Mouse (Mus musculus): ENCODE results near the gene Tab1. TPM values are rescaled to one million over a fixed set of nuclear protein-coding genes. Genes with fewer than 3 reads are reported as not detected.

Tab1 gene
- total and polyA plus RNA-seq, 3 experiments = 11.6 to 17.7 (median 12.0) TPM

DNA sequence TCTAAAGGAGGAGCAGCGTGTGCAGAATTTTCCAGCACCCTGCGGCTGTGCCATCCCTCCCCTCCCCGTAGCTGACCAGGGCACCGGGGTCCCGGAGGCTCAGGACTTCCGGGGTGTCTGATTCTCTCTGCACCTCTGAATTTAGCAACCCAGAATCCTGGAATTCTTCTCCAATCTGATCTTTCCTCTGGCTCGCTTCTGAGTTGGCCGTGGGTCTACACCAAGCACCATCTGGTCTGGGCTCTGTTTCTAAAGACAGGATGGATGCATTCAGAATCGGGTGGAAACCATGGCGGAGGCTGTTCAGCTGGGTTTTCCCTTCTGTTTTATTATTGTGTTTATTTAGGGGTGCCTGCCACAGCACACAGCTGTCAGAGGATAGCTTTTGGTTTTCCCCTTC lies 32.1 kb upstream of the Tab1 start:
- H3K9ac ChIP-seq (ENCODE audit: insufficient read depth, low read depth) = no peak overlapping the region
- no peaks in the 10 kb centered on the region for H3K79me2 ChIP-seq (replicated peaks; ENCODE audit: control insufficient read depth, extremely low read depth, insufficient read depth, poor library complexity, severe bottlenecking)
- no peak overlapping the region for H3K4me3 ChIP-seq (replicated peaks in 1 of 3; ENCODE audit: low read depth in 2 of 3, low read length in 2 of 3, poor library complexity in 1 of 3)
- no peak for DNase-seq (ENCODE audit: extremely low read depth)
- H3K4me2 ChIP-seq (ENCODE audit: insufficient read depth, low read depth, poor library complexity, severe bottlenecking) = no peak overlapping the region
- H3K9me3 ChIP-seq (replicated peaks; ENCODE audit: low read length) = no peaks in the 10 kb centered on the region
- no peak overlapping the region for H3K27ac ChIP-seq (ENCODE audit: insufficient read depth, low read depth)
- TF ChIP-seq POLR2A (IDR thresholded peaks at IDR 0.05; ENCODE audit: low read depth, low read length) = no peak
- no peak for TF ChIP-seq ETS1 (conservative IDR thresholded peaks at IDR 0.05; ENCODE audit: low read depth, low read length)
- TF ChIP-seq CTCF (conservative IDR thresholded peaks at IDR 0.05 in 1 of 2, IDR thresholded peaks at IDR 0.05 in 1 of 2; ENCODE audit: low read depth in 2 of 2, low read length in 2 of 2) = no peak
- TF ChIP-seq IRF4 (IDR thresholded peaks at IDR 0.05; ENCODE audit: low read depth, low read length) = no peak
- TF ChIP-seq NELFE (IDR thresholded peaks at IDR 0.05; ENCODE audit: low read depth, low read length) = no peak
- no peaks in the 10 kb centered on the region for H3K27me3 ChIP-seq (replicated peaks)
- peaks cover 8 to 40% of the 10 kb centered on the region in 2 experiments; a peak in 2 of 4 replicates for H3K4me1 ChIP-seq (ENCODE audit: control insufficient read depth in 1 of 2, insufficient read depth in 2 of 2)
- no peaks in the 10 kb centered on the region for H3K36me3 ChIP-seq (replicated peaks in 1 of 2; ENCODE audit: control insufficient read depth in 1 of 2, insufficient read depth in 1 of 2, low read length in 1 of 2)
- dilution Hi-C loops (cut with MboI; ENCODE audit: extremely low pct_ligation_motif_present, extremely low pct_unique_long_range_greater_than_20kb, low sequenced_read_pairs) = no loop called here
- in situ Hi-C loops (cut with MboI; ENCODE audit: low pct_ligation_motif_present, low pct_unique_long_range_greater_than_20kb, low sequenced_read_pairs) = no loop called here

DNA sequence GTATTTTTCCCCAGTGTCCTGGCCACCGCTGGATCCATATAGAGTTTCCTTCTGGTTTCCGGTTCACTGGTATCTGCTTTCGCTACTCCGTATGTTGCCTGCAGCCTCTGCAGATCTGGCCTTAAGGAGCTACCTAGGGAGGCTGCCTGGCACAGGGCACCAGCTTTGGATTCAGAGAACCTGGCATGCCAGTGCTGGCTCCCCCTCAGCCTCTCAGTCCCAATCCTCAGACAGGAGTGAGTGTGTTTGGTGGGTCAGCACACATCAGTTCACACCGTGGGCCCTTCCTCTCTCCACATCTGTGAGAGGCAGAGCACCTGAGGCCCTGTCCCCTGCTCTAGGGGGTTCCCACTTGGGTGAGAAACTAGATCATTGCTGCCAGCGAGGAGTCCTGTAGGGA lies 31.4 kb upstream of the Tab1 start:
- TF ChIP-seq POLR2AphosphoS2 (IDR thresholded peaks at IDR 0.05; ENCODE audit: low read depth, low read length) = no peak
- no peak for TF ChIP-seq POLR2A (IDR thresholded peaks at IDR 0.05; ENCODE audit: low read depth, low read length)
- no peak for TF ChIP-seq JUND (conservative IDR thresholded peaks at IDR 0.05; ENCODE audit: low read depth, low read length)
- TF ChIP-seq USF1 (IDR thresholded peaks at IDR 0.05; ENCODE audit: low read depth, low read length) = no peak
- TF ChIP-seq UBTF (IDR thresholded peaks at IDR 0.05; ENCODE audit: low read depth, low read length) = no peak
- TF ChIP-seq CHD1 (IDR thresholded peaks at IDR 0.05; ENCODE audit: low read depth, low read length) = no peak
- no peak for TF ChIP-seq USF2 (conservative IDR thresholded peaks at IDR 0.05; ENCODE audit: low read depth, low read length)
- TF ChIP-seq BHLHE40 (IDR thresholded peaks at IDR 0.05; ENCODE audit: low read depth, low read length) = no peak
- no peak for TF ChIP-seq ELF1 (IDR thresholded peaks at IDR 0.05; ENCODE audit: low read depth, low read length)
- no peak for TF ChIP-seq MXI1 (IDR thresholded peaks at IDR 0.05; ENCODE audit: low read depth, low read length)
- no peak for TF ChIP-seq E2F4 (IDR thresholded peaks at IDR 0.05; ENCODE audit: insufficient replicate concordance, low read depth, low read length)
- TF ChIP-seq RCOR1 (conservative IDR thresholded peaks at IDR 0.05; ENCODE audit: low read depth, low read length) = no peak
- TF ChIP-seq ZKSCAN1 (IDR thresholded peaks at IDR 0.05; ENCODE audit: borderline replicate concordance, low read depth, low read length) = no peak
- TF ChIP-seq IRF4 (IDR thresholded peaks at IDR 0.05; ENCODE audit: low read depth, low read length) = no peak
- TF ChIP-seq MAZ (IDR thresholded peaks at IDR 0.05; ENCODE audit: low read depth, low read length) = no peak
- TF ChIP-seq SIN3A (IDR thresholded peaks at IDR 0.05; ENCODE audit: low read length) = no peak
- no peak for TF ChIP-seq SMC3 (IDR thresholded peaks at IDR 0.05; ENCODE audit: low read depth, low read length)
- TF ChIP-seq CTCF (conservative IDR thresholded peaks at IDR 0.05 in 1 of 2, IDR thresholded peaks at IDR 0.05 in 1 of 2; ENCODE audit: low read depth in 2 of 2, low read length in 2 of 2) = no peak
- no peak for TF ChIP-seq PAX5 (IDR thresholded peaks at IDR 0.05; ENCODE audit: low read length)
- Histone ChIP-seq H3K27ac (ENCODE audit: insufficient read depth, low read depth) (no peak overlapping the region), H3K27me3 (replicated peaks) (no peaks in the 10 kb centered on the region), H3K79me2 (replicated peaks; ENCODE audit: control insufficient read depth, extremely low read depth, insufficient read depth, poor library complexity, severe bottlenecking) (no peaks in the 10 kb centered on the region), H3K9ac (ENCODE audit: insufficient read depth, low read depth) (no peak overlapping the region), H3K4me2 (ENCODE audit: insufficient read depth, low read depth, poor library complexity, severe bottlenecking) (no peak overlapping the region), H3K4me1 (ENCODE audit: control insufficient read depth in 1 of 2, insufficient read depth in 2 of 2) (peaks cover 8 to 35% of the 10 kb centered on the region in 2 experiments; a peak in 2 of 4 replicates), H3K9me3 (replicated peaks; ENCODE audit: low read length) (no peaks in the 10 kb centered on the region), H3K36me3 (replicated peaks in 1 of 2; ENCODE audit: control insufficient read depth in 1 of 2, insufficient read depth in 1 of 2, low read length in 1 of 2) (no peaks in the 10 kb centered on the region), H3K4me3 (replicated peaks in 1 of 3; ENCODE audit: low read depth in 2 of 3, low read length in 2 of 3, poor library complexity in 1 of 3) (no peak overlapping the region)
- in situ Hi-C loops (cut with MboI; ENCODE audit: low pct_ligation_motif_present, low pct_unique_long_range_greater_than_20kb, low sequenced_read_pairs) = no loop called here
- no peak for DNase-seq (ENCODE audit: extremely low read depth)
- dilution Hi-C loops (cut with MboI; ENCODE audit: extremely low pct_ligation_motif_present, extremely low pct_unique_long_range_greater_than_20kb, low sequenced_read_pairs) = no loop called here

All from CH12.LX (cell line).